Mouse (Mus musculus) 3134 (cell line): ENCODE results near the gene Rarres2.

Source experiments
- DNase-seq: peaks from one replicate; pipeline ENCODE4 v3.0.0-alpha.2; 2011; ENCODE audit warnings: low spot score; ENCODE audit not compliant: insufficient read length; ENCODE audit errors: extremely low read depth

Gene Rarres2

GRCm38 (mm10) chr6:48572572-48573061 is at the start of gene Rarres2:
Gene Rarres2 (minus strand): TSS chr6:48572789.
- DNase-seq: no peak

GRCm38 (mm10) chr6:48620031-48620430 is 47.4 kb upstream of the Rarres2 start:
- DNase-seq: no peak

DNA sequence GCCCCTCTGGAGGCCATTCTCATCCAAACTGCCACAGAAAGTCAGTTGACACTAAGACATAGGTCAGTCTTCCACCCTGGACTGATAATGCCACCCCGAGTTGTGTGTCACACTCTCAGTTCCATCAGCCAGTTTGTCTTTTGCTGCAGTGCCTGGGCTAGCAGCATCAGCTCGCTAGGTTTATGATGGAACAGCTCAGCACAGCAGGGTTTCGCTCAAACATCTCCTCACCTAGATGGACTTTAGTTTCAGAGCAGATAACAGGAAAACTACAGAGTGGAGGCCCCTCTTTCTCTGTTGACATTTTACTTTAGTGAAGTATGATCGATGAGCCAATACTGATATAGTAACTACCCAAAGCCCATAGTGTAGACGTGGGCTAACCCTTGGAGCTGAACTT is 42.2 kb upstream of the Rarres2 start:
- no peak for DNase-seq

DNA sequence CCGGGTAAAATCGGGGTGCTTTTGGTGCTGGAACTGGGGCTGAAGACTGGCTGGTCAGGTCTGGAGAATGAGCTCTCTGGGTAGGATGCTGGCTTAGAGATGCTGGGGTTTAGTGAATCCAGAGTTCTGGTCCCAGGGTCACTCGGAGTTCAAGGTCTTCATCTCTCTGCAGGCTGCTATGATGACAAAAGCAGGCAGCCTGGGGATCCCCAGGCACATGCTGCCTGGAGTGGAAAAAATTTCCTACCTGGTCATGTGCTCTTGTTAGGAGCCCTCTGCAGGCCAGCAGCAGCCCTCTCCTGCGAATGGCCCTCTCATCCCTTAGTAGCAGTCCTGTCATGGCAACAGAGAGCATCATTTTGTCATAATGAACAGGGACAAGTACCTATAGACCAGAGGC is 40.9 kb upstream of the Rarres2 start:
- no peak for DNase-seq

DNA sequence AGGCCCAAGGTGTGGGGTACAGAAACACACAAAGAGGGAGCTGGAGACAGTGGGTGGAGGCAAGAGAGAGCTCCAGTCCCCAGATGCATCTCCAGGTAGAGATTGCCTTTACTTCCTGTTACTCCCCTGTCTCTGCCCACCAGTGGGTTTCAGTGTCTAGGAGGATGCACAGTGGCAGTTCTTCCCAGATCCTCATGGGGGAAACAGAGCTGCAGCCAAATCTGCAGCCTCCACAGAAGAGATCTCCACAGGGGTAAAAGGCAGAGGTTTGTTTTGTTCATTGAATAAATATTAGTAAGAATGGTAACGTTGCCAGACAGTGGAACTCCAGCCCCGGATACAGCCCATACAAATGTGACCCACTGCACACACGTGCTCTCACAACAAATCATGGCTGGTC is 38.1 kb upstream of the Rarres2 start:
- no peak for DNase-seq

DNA sequence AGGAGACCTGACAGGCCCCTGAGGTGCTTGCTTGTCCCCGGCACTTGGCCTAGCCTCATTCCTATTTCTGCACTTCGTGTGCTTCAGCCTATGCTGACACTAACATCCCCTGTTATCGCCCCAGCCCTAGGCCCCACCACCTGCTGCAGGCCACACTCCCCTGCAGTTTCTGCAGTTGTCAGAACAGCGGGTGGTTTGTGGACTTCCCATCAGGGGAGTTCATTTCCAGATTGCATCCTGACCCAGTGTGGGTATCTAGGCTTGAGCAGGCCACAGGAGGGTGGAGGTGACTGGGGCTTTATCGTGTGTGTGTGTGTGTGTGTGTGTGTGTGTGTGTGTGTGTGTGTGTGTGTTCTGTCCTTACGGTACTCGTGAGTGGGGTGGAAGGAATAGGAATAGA is 36.9 kb upstream of the Rarres2 start:
- no peak for DNase-seq

- DNase-seq: no peak
Measured at GRCm38 (mm10) chr6:48608124-48608523, 35.5 kb upstream of the Rarres2 start.

- DNase-seq: no peak
Measured at GRCm38 (mm10) chr6:48602080-48602741, 29.6 kb upstream of the Rarres2 start.

DNA sequence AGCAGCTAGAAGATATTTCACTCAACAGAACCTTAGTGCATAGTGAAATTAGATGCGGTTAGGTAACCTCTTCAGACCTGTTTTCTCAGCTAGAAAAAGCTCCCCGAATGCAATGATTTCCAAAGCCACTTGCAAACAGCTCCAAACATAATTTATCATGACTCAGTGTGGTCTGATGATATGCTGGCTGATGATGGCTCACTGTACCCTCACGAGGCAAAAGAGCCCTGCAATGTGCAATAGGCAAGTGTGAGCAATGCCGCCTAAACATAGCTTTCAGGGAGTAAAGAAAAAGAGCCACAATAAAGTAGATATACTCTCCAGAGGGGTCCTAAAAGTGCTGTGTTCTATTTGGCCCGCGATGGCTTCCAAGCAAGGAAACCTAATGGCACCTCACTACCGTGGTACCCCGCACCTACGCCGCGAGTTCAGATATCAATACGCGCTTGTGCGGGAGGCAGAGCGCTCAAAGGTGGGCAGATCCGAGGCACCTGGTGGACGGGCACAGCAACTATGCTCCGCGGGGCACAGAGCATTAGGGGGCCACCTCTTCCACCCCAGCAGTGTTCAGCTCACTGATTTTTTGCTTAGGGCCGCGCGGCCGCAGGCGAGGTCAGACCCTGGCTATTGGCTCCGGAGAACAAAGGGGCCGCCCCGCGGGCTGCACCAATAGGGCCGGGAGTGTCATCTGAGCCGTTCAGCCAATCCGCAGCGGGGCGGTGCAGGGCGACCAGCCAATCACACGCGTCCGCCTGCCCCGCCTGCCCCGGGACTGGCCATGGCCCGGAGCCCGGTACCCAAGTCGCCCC is 28.9 kb upstream of the Rarres2 start, which contains the start of gene Zfp775:
Zfp775 (plus strand) TSS at position 793 of the 809 bp plus-strand sequence.
- DNase-seq: peak; percentile 92

- no peak for DNase-seq
Measured at GRCm38 (mm10) chr6:48600594-48600993, 28.0 kb upstream of the Rarres2 start.

GRCm38 (mm10) chr6:48597233-48597625 is 24.6 kb upstream of the Rarres2 start:
- no peak for DNase-seq

DNA sequence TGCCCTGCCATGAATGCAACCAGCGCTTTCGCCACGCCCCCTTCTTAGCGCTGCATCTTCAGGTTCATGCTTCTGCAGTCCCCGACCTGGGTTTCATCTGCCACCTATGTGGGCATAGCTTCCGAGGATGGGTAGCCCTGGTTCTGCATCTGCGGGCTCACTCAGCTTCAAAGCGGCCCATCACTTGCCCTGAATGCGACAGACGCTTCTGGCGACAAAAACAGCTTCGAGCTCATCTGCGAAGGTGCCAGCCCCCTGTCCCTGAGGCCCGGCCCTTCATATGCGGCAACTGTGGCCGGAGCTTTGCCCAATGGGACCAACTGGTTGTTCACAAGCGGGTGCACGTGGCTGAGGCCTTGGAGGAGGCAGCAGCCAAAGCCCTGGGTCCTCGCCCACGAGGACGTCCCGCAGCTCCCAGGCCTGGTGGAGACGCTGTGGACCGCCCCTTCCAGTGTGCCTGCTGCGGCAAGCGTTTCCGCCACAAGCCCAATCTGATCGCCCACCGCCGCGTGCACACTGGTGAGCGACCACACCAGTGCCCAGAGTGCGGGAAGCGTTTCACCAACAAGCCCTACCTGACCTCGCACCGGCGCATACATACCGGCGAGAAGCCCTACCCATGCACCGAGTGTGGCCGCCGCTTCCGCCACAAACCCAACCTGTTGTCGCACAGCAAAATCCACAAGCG is 24.1 kb upstream of the Rarres2 start:
- no peak for DNase-seq

- DNase-seq: no peak
Measured at GRCm38 (mm10) chr6:48595278-48595677, 22.7 kb upstream of the Rarres2 start.

GRCm38 (mm10) chr6:48594043-48594738 is 21.6 kb upstream of the Rarres2 start:
- DNase-seq: no peak

DNA sequence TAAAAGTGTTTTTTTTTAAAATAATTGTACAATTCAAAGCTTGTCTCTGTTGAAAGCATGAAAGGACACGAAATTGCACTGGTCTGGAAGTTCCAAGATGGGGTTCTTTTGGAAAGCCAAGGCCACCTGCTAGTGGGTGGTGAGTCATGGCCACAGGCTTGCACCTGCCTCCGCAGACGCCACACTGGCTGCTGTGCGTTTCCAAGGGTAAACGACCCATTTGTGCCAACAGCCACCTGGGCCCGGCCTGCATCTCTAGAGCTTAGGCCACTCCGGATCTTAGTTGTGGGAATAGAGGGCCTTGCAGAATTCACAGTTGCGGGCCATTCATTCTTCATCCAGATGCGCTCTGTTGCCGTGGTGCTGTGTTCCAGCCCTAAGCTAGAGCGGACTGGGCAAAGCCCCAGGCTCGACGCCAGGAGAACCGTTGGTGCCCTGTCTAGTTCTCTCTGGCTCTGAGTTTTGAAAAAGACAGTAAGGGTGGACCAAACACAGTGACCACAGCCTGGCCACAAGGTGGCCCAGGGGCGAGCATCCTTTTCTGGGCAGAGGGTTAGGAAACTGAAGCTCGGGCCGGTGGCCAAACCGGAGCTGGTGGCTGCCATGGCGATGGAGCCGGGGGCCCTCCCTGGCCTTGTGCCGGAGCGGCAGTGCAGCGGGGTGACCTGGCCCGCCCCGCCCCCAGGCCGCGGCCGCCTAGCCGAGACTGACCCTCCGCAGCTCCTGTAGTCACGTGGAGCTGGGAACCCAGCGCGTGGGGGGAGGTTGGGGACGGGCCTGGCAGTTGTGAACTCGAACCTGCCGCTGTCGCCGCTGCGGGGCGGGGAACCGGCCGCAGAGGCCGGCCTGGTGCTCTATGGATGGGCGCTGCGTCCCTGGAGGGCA is 20.8 kb upstream of the Rarres2 start, which contains the start of the genes Repin1 and Gm44965:
Repin1 (plus strand) TSS at position 726 of the 885 bp plus-strand sequence.
Gm44965 (plus strand) TSS at position 784 of the 885 bp plus-strand sequence.
- peak; percentile 94 for DNase-seq

- DNase-seq: no peak
Measured at GRCm38 (mm10) chr6:48591871-48592270, 19.3 kb upstream of the Rarres2 start.

- no peak for DNase-seq
Measured at GRCm38 (mm10) chr6:48591221-48591845, 18.7 kb upstream of the Rarres2 start.

- no peak for DNase-seq
Measured at GRCm38 (mm10) chr6:48589194-48589750, 16.7 kb upstream of the Rarres2 start, which contains the start of gene Gm45021. Gene Gm45021 (plus strand): TSS chr6:48589610.

- DNase-seq: no peak
Measured at GRCm38 (mm10) chr6:48582037-48582436, 9.4 kb upstream of the Rarres2 start.
